Mouse (Mus musculus) heart, embryonic 10.5 days (tissue): ENCODE measurements at regions not wholly inside any gene's neighbourhood (a gene's known extent, or its start where the extent isn't known, plus 50 kb on each side); places are given as distances from the start of the nearest gene placed in this dataset.
A peak's percentile ranks its signal among the peaks of the same experiment; 100 is the strongest.

Experiments
- DNase-seq: peaks from one replicate; pipeline ENCODE4 v3.0.0-alpha.2; 2017; ENCODE audit warnings: low spot score
- H3K27ac ChIP-seq: fragments of 300-500 bp; sonication (generic); 2 replicates; pipeline ENCODE4 v1.5.1; 2016; ENCODE audit warnings: mild to moderate bottlenecking
- H3K27me3 ChIP-seq: fragments of 300-500 bp; sonication (generic); 2 replicates; pipeline ENCODE4 v1.6.1; 2016; ENCODE audit warnings: mild to moderate bottlenecking; ENCODE audit not compliant: poor library complexity, insufficient read depth, severe bottlenecking
- H3K36me3 ChIP-seq: fragments of 300-500 bp; sonication (generic); 2 replicates; pipeline ENCODE4 v1.6.1; 2016; ENCODE audit warnings: mild to moderate bottlenecking, moderate library complexity
- H3K4me1 ChIP-seq: fragments of 300-500 bp; sonication (generic); 2 replicates; pipeline ENCODE4 v1.6.1; 2016; ENCODE audit warnings: mild to moderate bottlenecking
- H3K4me3 ChIP-seq: fragments of 300-500 bp; sonication (generic); 2 replicates; pipeline ENCODE4 v1.5.1; 2016; ENCODE audit warnings: mild to moderate bottlenecking, moderate library complexity
- H3K9me3 ChIP-seq: fragments of 300-500 bp; sonication (generic); 2 replicates; pipeline ENCODE4 v1.6.1; 2016; ENCODE audit warnings: mild to moderate bottlenecking, moderate library complexity
- WGBS: fragments of 180-500 bp; shearing (Covaris S2); methylation state at CpG from one replicate; pipeline ENCODE4 v1.1.7; 2016; 5-methylcytosine and 5-hydroxymethylcytosine counted together

DNA sequence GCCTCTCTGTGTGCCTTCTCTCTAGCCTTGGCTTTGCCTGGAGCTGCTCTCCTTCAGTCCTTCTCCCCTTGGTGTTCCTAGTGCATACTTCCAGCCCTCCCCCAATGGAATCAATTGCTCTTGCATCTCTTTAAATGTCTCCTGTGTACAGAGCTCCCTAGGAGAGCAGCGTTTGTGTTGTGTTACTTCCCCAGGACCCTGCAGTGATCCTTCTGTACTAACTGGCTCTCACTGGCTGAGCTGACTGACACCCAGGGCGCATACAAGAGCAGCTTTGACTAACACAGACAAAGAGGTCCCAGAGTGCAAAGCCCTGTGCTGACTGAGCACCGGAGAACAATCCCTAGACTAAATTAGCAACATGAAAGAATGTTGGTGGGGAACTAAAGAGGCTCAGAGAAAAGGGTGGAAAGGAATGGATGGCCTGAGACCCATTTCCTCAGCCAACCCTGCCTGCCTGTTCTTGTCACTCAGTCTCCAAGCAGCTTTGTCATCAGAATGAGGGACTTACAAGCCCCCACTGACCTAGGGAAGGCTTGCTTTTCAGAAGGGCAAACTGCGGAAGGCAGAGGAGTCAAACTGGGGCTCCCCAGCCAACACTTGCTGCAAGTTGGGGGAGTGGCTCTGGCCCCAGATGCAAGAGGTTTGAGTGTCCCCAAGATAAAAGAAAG, 476.4 kb upstream of the Tmem132c start:
- Histone ChIP-seq H3K4me3 (no peak overlapping the region), H3K36me3 (no peaks in the 10 kb centered on the region), H3K27me3 (peaks cover 7% of the 10 kb centered on the region; the same call in 1 of the 2 replicates), H3K9me3 (no peaks in the 10 kb centered on the region), H3K4me1 (no peaks in the 10 kb centered on the region), H3K27ac (no peak overlapping the region)
- 14% methylated on average over 4 of the region's 4 CpGs for WGBS
- DNase-seq, result peak; percentile 25

DNA sequence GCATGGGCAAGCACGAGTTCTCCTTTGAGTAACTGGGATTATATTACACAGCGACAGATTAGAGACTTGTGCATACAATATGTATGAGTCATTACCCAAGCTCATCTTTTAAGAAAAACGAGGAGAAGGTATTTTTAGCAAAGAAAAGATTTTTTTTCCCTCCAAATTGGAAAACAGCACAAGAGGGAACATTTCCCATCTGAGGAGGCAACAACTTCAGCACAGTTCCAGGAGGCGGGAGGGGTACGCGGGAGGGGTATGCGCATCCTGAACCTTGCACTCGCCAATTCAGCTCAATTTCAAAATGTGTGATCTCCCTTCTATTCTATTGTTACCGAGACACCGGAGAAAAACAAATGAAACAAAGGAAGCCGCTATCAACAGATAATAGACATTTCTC, 472.6 kb upstream of the Tmem132c start:
- Histone ChIP-seq H3K36me3 (no peaks in the 10 kb centered on the region), H3K27me3 (peaks cover 10% of the 10 kb centered on the region; the same call in 1 of the 2 replicates), H3K4me1 (no peaks in the 10 kb centered on the region), H3K9me3 (no peaks in the 10 kb centered on the region), H3K27ac (no peak overlapping the region), H3K4me3 (no peak overlapping the region)
- no peak for DNase-seq
- WGBS, result 31% methylated on average over 11 of the region's 11 CpGs

DNA sequence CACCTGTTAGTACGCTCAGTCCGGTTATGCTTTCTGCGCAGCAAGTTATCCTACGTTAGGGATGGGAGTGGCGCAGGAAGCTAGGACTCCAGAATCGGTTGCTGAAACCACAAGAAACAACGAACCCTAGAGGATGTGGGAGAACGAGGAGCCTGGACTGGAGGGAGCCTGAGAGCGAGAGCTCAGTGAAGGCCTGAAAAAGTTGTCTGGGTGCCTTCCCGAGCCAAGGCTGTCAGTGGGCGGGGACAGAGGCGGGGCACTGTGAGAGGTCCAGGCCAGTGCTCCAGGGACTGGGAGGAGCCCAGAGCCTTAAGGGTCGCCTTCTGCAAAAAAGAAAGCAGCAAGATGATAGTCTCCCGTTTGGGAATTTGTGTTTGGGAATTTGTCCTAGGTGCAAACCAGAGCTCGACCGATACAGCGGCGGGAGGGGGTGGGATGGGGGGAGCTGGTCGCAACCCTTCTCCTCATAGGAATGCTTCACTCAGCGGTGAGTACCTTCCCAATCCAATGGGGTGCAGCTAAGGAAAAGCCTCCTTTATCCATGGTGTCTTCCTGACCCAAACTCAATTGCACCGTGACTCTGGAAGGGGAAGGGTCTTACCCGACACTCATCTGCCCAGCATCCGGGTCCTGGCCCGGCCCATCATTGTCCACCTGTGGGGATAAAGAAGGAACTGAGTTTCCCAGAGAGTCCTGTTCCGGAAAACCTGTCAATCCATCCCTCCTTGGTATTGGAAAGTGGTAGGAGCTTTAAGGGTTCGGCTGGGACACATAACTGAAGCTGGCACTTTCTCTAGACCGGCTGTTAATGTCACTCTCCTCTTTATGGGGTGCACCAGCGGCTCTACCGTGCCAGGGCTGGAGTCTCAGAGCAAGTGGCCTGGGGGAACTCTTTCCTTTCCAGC, 453.6 kb upstream of the Tmem132c start:
- Histone ChIP-seq H3K27me3 (peaks cover 12% of the 10 kb centered on the region; the same call in 1 of the 2 replicates), H3K36me3 (no peaks in the 10 kb centered on the region), H3K9me3 (0 out of 2 replicates have a peak, but pooled peaks cover under 1% of the 10 kb centered on the region), H3K4me1 (peaks cover 5% of the 10 kb centered on the region; the same call in 1 of the 2 replicates), H3K4me3 (peak overlapping the region; percentile 57), H3K27ac (no peak overlapping the region)
- 7% methylated on average over 29 of the region's 29 CpGs for WGBS
- DNase-seq, result peak; percentile 79

DNA sequence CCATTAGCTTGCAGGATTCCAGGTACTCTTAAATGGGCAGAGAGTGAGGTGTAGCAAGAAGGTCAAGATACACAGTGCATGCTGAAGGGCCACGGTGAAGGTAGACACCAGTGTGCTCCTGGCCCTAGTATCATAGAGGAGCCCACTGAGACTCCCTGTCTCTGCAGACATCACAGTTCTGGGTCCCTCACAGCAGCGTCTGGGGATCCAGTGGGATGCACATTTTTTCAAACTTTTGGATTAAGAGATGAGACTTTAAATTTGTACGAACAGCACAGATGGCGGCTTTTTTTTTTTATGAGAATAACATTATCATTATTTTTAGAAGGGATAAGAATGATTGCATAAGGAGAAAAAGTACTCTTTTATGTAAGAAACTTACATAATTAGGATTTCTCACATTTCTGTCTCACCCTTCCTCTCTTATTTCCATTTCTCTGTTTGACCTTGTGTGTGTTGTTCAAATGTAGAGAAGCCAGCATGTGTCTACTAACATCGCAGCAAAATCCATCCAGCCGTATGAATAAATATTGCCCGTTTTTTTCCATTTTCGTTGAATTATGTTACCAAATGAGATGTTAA, 441.8 kb upstream of the Tmem132c start:
- no peaks in the 10 kb centered on the region for H3K9me3 ChIP-seq
- no peaks in the 10 kb centered on the region for H3K27me3 ChIP-seq
- H3K36me3 ChIP-seq, result no peaks in the 10 kb centered on the region
- H3K4me1 ChIP-seq, result no peaks in the 10 kb centered on the region
- DNase-seq, result no peak
- no peak overlapping the region for H3K27ac ChIP-seq
- 86% methylated on average over 8 of the region's 8 CpGs for WGBS
- no peak overlapping the region for H3K4me3 ChIP-seq

DNA sequence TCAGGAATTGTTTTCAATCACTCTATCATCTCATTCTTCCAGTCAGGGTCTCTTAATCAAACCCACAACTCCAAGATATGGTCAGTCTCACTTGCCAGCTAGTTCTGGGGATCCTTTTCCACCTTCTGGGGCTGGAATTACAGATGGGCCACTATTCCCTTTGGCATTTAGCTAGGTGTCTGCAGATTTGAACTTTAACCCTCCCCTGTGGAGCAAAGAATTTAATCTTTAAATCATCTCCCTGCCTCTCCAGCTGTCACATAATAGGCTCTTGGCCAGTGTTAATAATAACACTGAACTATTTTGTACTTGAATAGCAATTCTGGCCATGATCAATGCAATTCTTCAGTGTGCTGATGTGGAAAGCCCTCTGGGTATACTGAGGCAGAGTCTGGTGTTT, 435.0 kb upstream of the Tmem132c start:
- Histone ChIP-seq H3K4me1 (no peaks in the 10 kb centered on the region), H3K9me3 (no peaks in the 10 kb centered on the region), H3K4me3 (no peak overlapping the region), H3K27me3 (no peaks in the 10 kb centered on the region), H3K27ac (no peak overlapping the region), H3K36me3 (no peaks in the 10 kb centered on the region)
- DNase-seq, result no peak

DNA sequence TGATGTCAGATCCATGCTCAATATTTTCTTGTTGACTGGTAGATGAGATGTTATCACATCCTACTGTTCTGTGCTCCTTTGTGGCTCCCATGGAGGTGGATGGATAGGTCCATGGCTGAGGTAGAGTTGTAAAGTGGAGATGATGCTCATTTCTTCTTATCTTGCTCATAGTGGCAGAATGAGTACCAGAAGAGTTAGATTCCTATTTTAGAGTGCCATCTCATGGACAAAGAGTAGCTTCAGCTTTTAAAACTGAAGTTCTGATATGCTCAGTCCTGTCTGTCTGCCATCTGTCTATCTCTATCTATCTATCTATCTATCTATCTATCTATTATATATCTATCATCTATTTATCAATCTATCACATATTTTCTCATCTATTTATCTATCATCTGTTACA, 425.5 kb upstream of the Tmem132c start:
- H3K4me3 ChIP-seq, result no peak overlapping the region
- no peak for DNase-seq

DNA sequence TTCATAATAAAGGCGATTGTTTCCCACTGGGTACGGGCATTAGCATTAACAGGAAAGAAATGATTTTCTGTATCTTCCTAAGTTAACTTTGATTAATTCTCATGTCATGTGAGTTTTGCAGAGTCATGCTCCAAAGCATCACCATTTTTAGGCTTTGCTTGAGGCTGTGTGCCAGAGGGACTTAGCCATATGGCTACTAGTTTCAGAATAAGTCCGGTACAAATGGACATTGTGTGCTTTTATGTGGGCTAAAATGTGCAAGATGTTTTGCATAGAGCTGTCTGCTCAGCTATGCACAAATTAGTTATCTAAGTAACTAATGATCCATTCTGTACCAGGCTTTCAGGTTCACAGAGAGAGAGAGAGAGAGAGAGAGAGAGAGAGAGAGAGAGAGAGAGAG, 406.2 kb upstream of the Tmem132c start:
- H3K4me3 ChIP-seq, result no peak overlapping the region
- H3K4me1 ChIP-seq, result no peaks in the 10 kb centered on the region
- no peaks in the 10 kb centered on the region for H3K36me3 ChIP-seq
- H3K27me3 ChIP-seq, result no peaks in the 10 kb centered on the region
- DNase-seq, result no peak
- H3K9me3 ChIP-seq, result no peaks in the 10 kb centered on the region
- 89% methylated on average over 3 of the region's 3 CpGs for WGBS
- no peak overlapping the region for H3K27ac ChIP-seq

More for the DNA sequence above, 425.5 kb upstream of the Tmem132c start:
- Histone ChIP-seq H3K27me3 (no peaks in the 10 kb centered on the region), H3K9me3 (no peaks in the 10 kb centered on the region), H3K27ac (no peak overlapping the region), H3K4me1 (no peaks in the 10 kb centered on the region), H3K36me3 (no peaks in the 10 kb centered on the region)

DNA sequence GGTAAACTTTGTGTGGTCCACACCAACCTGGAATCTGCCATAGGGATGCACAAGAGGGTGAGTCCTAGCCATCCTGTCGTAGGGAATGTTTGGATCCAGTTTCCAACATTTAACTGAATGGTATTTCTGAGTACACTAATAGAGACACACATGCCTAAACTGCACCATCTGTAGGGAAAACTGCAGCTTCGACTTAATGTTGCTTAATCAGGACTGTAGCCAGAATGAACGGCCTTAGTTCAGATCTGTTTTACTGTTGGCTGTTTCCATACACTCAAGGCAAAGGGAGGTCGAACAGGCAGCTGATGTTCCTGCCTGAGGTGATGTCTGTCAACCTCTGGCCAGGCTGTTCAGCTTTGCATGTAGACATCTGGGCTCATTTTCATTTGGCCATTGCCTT, 399.0 kb upstream of the Tmem132c start:
- no peaks in the 10 kb centered on the region for H3K36me3 ChIP-seq
- H3K27ac ChIP-seq, result no peak overlapping the region
- H3K4me3 ChIP-seq, result no peak overlapping the region
- WGBS, result 68% methylated on average over 4 of the region's 4 CpGs
- H3K9me3 ChIP-seq, result no peaks in the 10 kb centered on the region
- no peak for DNase-seq
- H3K27me3 ChIP-seq, result no peaks in the 10 kb centered on the region
- no peaks in the 10 kb centered on the region for H3K4me1 ChIP-seq

DNA sequence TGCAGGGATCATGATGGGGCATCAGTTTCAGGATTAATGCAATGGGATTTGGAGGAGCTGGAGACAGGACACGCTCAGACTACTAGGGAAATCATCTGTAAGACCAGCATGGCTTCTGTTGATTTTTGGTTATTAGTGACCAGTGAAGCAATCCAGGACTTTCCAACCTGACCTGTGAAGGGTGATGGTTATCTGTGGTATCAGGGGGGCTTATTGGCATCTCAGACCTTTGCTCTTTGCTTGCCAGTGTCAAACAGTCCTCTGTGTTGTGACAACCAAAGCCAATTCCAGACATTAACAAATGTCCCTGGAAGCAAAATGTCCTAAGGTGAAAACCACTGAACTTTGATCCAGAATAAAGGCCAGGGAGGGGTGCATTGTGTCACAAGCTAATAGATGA, 379.5 kb upstream of the Tmem132c start:
- Histone ChIP-seq H3K4me3 (no peak overlapping the region), H3K36me3 (no peaks in the 10 kb centered on the region), H3K4me1 (no peaks in the 10 kb centered on the region), H3K27me3 (no peaks in the 10 kb centered on the region), H3K27ac (no peak overlapping the region), H3K9me3 (no peaks in the 10 kb centered on the region)
- DNase-seq, result no peak
- 93% methylated on average over 1 of the region's 1 CpGs for WGBS

DNA sequence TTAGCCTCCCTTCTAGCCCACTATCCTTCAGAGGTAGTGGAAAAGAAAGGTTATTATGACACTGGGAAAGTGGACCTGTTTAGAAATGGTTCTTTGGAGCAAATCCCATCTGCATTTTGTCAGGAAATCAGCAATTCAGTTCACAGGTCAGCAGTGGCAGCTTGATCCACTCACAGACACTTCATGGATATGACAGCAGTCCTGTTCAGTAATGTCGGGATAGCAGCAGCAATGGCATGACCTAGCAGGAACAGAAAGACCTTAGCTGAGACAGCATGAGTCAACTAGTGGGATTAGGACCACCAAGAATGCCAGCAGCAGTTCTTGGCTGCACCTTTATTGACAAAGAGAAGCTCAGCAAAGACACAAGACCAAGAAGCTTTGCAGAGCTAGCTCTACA, 365.8 kb upstream of the Tmem132c start:
- Histone ChIP-seq H3K27ac (no peak overlapping the region), H3K4me3 (no peak overlapping the region), H3K36me3 (no peaks in the 10 kb centered on the region), H3K4me1 (no peaks in the 10 kb centered on the region), H3K9me3 (no peaks in the 10 kb centered on the region), H3K27me3 (no peaks in the 10 kb centered on the region)
- no peak for DNase-seq
- whole genome bisulfite sequencing, result 58% methylated on average over 1 of the region's 1 CpGs

DNA sequence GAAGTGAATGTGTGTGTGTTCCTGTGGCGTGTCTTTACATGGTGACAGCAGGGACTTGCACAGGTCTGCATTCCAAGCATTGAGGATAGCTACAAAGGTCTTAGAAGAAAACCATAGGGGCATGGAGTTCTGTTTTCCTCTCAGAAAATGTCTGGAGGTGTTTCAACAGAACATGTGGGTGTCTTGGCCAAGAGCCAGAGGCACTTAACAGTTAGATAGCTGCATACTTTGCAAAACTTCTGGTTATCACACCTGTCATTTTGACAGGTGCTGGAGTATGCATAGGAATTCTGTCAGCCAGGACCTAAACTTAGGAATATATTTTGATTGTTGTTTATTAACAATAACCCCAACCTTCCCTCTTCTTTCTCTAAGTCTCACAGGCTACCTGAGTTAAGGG, 350.9 kb upstream of the Tmem132c start:
- Histone ChIP-seq H3K27me3 (no peaks in the 10 kb centered on the region), H3K4me1 (peaks cover 13% of the 10 kb centered on the region; the same call in 1 of the 2 replicates), H3K27ac (no peak overlapping the region; the same call in 1 of the 2 replicates), H3K9me3 (no peaks in the 10 kb centered on the region), H3K4me3 (no peak overlapping the region), H3K36me3 (no peaks in the 10 kb centered on the region)
- 47% methylated on average over 1 of the region's 1 CpGs for WGBS
- no peak for DNase-seq

DNA sequence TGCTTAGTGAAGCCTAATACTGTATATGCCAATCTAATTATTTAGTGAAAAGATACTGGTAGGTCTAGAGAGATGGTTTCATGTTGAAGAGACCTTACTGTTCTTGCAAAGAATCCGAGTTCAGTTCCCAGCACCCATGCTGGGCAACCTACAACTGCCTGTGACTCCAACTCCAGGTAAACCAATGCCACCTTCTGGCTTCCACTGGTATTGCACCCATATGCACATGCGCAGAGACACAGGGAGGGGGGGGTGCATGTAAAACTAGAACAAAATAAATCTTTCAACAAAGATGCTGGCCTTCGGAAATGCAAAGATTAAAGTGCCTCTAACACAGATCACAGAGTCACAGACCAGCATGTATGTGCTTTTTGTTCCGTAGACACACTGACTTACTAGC, 348.5 kb upstream of the Tmem132c start:
- no peaks in the 10 kb centered on the region for H3K27me3 ChIP-seq
- DNase-seq, result peak; percentile 20
- no peaks in the 10 kb centered on the region for H3K36me3 ChIP-seq
- H3K4me1 ChIP-seq, result peaks cover 13% of the 10 kb centered on the region; the same call in 1 of the 2 replicates
- H3K27ac ChIP-seq, result no peak overlapping the region
- H3K4me3 ChIP-seq, result no peak overlapping the region
- H3K9me3 ChIP-seq, result no peaks in the 10 kb centered on the region
- 87% methylated on average over 4 of the region's 4 CpGs for WGBS

DNA sequence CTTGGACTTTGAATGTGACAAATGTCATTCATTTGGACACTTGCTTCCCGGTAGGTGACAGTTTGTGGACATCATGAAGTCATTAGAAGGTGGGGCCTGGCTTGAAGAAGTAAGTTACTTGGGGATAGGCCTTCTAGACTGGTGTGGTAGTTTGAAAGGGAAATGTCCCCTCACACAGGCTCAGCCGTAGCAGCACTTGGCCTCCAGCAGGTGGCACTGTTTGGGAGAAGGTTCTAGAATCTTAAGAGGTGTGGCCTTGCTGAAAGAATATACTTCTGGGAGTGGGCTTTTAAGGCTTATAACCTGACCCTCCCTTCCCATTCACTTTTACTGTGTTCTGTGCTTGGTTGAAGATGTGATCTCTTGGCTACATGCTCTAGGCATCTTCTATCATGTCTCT, 331.5 kb upstream of the Tmem132c start:
- Histone ChIP-seq H3K9me3 (no peaks in the 10 kb centered on the region), H3K4me3 (no peak overlapping the region), H3K27me3 (no peaks in the 10 kb centered on the region), H3K36me3 (no peaks in the 10 kb centered on the region), H3K27ac (no peak overlapping the region), H3K4me1 (no peaks in the 10 kb centered on the region)
- 76% methylated on average over 2 of the region's 2 CpGs for WGBS
- DNase-seq, result no peak
